Mouse (Mus musculus): Measurements from ENCODE around the gene Osbpl2.

GRCm38 (mm10) chr2:180126195-180126594 lies 7.1 kb downstream of the Osbpl2 start:
- TF ChIP-seq EP300 (optimal IDR thresholded peaks at IDR 0.05) (peak; percentile 16), CTCF (IDR thresholded peaks at IDR 0.05; ENCODE audit: low read depth) (no peak)

Measured in stomach, postnatal 0 days (tissue).